Mouse (Mus musculus): Measurements from ENCODE around the gene Foxs1.

The Foxs1 gene

GRCm38 (mm10) chr2:152933048-152933447 lies at the start of gene Foxs1:
Gene Foxs1, minus strand, starts transcription at chr2:152933208.
- DNase-seq (ENCODE audit: low spot score in 2 of 2) = no peak

- no peak for DNase-seq (ENCODE audit: low spot score in 2 of 2)
Observed at GRCm38 (mm10) chr2:152976991-152977390, 44.0 kb upstream of the Foxs1 start.

GRCm38 (mm10) chr2:152965555-152965954 lies 32.5 kb upstream of the Foxs1 start:
- no peak for DNase-seq (ENCODE audit: low spot score in 2 of 2)

DNA sequence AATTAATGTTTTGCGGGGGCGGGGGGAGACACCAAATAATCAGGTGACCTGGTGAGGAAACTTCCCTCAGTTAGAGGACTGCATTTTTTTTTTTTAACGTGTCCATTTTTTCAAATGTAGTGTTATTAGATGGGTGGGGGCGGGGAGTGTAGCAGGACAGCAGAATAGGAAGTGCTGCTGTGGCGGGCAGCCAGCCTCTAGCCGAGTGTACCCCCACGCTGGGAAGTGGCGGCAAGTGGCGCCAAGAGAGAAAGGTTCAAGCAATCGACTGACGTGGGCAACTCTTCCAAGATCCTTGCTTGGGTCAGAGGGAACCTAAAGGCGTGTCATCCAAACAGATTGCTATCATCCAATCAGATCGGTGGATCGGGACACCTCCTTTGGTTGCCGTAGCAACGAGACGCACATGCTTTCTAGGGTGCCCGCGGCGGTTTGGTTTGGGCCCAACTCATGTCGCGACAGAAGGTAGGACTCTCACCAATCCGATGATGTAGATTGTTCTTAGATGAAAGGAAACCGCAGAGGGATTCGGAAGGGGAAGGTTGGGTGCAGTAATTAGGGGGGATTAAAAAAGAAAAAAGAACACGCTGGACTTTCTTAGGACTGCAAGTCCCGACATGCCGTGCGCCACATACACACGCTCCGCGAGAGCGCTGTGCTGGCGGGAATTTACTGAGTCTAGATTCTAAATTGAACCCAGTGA lies 29.2 kb upstream of the Foxs1 start, which contains the start of gene Ttll9:
Gene Ttll9, plus strand, starts transcription at position 395 of the 703 bp plus-strand sequence.
- peak; percentile 73 to 89 for DNase-seq (ENCODE audit: low spot score in 2 of 2)

DNA sequence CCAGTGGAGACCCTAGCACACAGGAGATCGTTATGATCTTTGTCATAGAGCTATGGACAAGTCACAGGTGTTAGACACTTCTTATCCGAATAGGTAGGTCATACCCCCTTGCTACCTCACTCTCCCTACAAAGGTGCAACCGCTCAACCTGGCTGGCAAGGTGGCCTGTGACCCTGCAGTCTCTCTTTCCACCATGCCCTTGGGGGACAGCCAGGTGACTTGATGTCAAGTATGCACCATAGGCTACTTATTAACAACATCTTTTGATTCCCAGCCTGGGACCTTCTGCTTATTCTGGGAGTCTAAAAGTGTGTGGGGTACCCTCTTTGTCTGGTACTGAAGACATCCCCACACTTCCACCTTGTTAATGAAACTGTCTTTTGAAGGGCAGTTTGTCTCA lies 25.1 kb upstream of the Foxs1 start:
- no peak for DNase-seq (ENCODE audit: low spot score in 2 of 2)

DNA sequence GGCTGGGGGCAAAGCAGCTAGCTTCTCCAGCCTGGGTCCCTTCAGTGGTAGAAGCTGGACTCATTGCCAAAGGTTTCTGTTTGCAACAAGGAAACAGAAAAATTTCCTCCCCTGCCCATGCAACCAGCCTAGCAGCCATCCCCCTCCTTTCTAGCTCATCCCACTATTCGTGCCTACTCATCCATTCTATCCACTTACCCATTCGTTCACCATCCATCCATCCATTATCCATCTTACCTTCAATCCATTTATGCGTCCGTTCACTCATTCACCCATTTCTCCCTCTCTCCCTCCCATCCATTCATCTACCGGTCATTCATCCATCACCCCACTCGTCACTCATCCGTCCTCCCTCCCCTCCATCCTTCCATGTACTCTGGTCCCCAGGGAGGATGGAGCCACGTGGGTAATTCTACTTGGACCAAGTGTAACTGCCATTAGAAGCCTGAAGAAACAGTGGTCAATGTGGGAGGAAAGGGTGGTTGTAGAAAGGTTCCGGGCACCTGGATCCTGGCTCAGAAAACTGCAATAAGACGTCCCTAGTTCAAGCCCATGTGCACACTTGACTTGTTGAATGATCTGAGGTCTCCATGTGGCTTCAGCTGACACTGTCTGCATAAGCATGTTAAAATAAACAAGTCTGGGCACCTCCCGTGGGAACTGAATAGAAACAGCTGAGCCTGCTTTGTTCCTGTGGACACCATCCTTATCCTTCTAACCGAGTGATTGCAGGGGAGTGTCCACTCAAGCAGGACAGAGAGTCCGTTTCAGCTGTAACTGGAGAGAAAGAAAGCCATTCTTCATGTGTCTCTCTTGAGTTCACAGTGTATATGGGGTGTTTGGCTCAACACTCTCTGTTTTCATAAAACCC lies 19.1 kb upstream of the Foxs1 start:
- DNase-seq (ENCODE audit: low spot score in 2 of 2) = no peak

DNA sequence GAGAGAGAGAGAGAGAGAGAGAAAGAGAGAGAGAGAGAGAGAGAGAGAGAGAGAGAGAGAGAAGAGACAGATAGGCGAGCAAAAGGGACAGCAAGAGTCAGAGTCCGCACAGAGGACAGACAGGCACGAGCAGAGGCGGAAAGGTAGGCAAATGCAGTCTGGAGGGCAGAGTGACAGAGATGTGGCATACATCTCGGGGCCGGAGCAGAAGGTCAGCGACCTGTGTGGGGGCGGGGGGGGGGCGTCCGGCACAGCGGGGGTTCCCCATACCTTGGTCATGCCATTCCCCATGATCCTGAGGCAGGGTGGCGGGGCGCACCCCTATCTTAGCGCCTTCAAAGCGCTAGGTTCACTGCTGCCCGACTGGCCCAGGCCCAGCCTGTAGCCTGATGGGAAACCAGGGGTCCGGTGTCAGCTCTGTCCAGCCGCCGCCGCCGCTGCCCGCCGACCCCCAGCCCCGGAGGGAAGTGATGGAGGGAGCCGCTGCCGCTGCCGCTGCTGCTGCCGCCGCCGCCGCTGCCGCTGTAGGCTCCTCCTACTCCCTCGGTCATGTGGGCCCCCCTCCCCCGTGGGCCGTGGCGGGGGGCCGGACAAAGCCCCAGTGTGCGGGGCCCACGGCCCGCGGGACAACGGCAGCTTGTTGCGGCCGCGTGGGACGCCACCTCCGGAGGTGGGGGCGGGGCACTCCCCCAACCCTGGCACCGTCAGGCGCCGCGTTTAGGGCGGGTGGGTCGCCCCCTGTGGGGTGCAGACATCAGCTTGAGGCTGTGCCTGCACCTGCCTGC lies 18.2 kb upstream of the Foxs1 start, which contains the start of gene Dusp15:
Gene Dusp15, minus strand, starts transcription at position 634 of the 785 bp plus-strand sequence.
- peak; percentile 25 to 63 for DNase-seq (ENCODE audit: low spot score in 2 of 2)

DNA sequence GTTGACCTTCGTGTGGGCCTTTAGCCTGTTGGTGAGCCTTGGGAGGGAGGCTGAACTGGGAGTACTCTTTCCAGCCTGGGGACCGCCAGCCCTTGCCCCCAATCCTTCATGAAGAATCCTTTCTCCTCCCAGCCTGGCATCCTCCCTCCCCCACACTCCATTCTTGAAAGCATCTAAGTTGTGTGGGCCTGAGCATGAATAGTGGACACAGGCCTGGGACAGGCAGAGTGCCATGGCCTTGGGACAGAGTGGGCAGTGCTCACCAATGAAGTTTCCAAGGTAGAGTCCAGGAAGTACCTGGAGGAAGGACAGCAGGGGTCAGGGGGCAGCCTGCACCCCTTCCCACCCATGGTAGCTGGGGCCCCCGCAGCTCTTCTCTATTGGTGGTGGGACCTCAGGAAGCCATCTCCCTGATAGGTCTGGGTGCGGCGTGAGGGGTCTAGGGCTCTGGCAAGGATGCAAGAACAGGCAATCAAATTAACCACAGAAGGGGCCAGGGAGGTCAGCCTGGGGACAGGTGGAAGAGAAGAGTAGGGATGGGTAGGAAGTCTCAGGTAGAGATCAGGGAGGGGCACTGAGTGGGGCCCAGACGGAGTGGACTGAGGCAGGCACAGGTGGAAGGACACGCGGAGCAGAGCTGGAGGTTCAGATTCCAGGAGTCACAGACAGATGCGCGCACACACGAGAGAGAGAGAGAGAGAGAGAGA lies 17.5 kb upstream of the Foxs1 start:
- DNase-seq (ENCODE audit: low spot score in 2 of 2) = no peak

GRCm38 (mm10) chr2:152948438-152949020 lies 15.5 kb upstream of the Foxs1 start:
- DNase-seq (ENCODE audit: low spot score in 2 of 2) = no peak

DNA sequence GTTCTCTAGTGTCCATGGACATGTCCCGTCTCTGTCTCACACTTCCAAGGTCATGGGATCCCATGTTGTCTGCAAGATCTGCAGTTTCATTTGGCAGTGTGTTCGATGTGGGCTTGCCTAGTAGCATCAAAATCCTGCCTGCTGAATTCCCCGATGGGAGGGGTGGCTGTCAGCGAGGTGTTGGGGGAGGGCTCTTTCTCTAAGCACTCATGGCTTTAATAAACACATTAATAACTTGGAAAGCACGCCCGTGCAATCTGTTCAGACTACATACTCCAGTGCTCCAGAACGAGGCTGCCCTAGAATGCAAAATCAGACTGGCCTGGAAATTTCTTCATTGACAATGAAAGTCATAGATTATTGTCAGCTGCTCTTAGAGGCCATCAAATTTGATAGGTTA lies 14.1 kb upstream of the Foxs1 start:
- no peak for DNase-seq (ENCODE audit: low spot score in 2 of 2)

DNA sequence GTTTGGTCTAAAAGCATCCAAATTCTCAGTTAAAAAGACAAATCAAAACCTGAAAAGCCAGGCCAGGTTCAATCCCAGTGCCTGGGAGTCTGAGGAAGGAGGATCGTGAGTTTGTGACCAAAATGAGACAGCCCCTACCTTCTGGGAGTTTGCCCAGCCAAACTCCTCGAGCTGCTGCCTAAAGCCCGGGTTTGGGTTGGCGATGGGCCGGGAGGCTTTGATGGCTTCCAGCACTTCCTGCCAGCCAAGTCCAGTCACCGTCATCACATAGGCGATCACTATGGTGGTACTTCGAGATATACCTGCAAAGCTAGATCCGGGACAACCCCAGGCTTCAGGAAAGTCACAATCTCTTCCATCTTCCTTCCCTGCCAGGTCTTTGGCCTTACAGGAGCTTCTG lies 11.0 kb upstream of the Foxs1 start:
- no peak for DNase-seq (ENCODE audit: low spot score in 2 of 2)

DNA sequence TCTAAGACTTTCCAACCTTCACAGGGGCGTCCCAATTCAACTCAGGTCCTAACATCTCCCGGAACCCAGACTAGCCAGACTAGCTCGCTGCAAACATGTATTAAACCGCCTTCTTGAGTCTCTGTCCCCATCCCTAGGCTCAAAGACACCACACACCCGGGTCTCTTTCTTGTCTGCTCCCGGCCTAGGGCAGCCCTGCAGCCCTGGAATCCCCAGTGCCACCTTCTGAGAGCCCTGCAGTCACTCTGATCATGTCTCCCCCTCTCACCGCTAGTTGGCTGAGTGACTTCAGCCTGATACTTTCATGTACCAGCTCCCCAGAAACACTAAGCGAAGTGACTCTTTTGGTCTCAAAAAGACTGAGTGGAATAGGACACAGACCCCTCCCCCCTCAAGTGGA lies 10.6 kb upstream of the Foxs1 start:
- no peak for DNase-seq (ENCODE audit: low spot score in 2 of 2)

- DNase-seq (ENCODE audit: low spot score in 2 of 2) = no peak
Observed at GRCm38 (mm10) chr2:152942898-152943515, 10.0 kb upstream of the Foxs1 start.

GRCm38 (mm10) chr2:152941776-152942175 lies 8.8 kb upstream of the Foxs1 start:
- no peak for DNase-seq (ENCODE audit: low spot score in 2 of 2)

- no peak for DNase-seq (ENCODE audit: low spot score in 2 of 2)
Observed at GRCm38 (mm10) chr2:152941106-152941505, 8.1 kb upstream of the Foxs1 start.

- DNase-seq (ENCODE audit: low spot score in 2 of 2) = peak in 1 of 2 experiments; percentile 71
Observed at GRCm38 (mm10) chr2:152939846-152940245, 6.8 kb upstream of the Foxs1 start.

GRCm38 (mm10) chr2:152933614-152934013 lies 606 bp upstream of the Foxs1 start:
- peak in 1 of 2 experiments; percentile 44 for DNase-seq (ENCODE audit: low spot score in 2 of 2)

DNA sequence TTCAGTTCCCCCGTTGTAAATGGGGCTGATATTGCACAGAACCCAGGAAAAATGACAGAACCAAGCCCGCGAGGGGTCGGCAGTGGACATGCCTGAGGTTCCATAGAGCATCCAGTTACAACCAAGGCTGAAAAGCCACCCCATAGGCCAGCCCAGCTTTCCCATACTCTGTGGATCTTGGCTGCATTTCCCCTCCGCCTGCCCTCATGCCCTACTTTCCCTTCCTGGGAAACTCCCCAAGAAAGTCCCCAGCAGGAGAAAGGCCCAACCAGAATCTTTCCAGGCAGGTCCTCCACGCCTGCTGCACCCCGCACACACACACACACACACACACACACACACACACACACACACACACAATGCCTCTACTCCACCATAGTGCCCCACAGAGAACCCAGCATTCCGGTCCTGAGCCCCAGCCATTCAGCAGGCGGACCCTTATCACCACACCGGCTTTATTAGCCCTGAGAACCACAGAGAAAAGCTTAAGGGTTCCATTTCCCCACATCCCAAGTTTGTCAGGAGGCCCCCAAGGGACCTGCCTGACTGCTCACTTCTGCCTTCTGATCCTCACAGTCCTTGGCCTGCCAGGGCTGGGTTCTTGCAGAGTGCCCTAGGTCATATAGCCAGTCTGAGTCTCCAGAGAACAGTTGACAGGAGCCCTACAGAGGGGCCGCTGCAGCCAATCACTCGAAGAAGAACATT lies 1.4 kb downstream of the Foxs1 start:
- no peak for DNase-seq (ENCODE audit: low spot score in 2 of 2)

DNA sequence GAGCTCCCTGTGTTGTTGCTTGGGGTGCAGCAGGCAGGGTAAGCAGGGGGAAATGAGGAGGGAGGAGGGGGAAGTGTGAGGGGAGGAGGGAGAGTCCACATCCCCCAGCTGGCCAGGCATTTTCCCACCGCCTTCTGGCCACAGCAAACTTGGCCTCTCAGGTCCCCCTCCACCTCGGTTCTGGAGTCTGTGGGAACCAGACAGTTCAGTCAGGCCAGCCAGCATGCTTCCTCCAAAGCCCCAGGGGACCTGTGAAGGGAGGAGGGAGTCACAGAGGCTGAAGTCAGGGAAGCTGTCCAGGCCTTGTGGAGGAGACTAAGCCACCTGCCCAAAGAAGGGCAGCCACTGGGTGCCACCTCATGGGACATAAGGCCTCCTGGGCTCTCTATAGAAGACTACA lies 2.7 kb downstream of the Foxs1 start:
- no peak for DNase-seq (ENCODE audit: low spot score in 2 of 2)

DNA sequence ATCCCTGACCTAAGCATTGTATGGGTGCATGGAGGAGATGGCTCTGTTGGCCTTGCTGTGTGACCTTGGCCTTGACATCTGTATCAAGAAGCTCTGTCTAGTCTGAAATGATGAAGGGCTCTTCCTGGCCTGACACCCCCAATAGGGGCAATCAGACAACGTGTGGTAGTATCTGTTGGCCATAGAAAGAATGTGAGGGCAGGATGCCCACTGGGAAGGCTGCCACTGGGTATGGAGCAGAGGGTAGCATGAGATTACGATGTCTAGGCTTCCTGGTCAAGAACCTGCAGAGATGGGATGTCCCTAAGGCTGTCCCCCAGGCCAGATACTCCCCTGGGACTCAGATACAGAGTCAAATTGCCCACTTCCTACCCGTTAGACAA lies 4.0 kb downstream of the Foxs1 start:
- DNase-seq (ENCODE audit: low spot score in 2 of 2) = no peak

All from left cerebral cortex, adult 9 months (tissue).